In genomic region chr3:56034596-56034995, GRCm38 (mm10) we compare ENCODE assay signal across 20 mouse cellular contexts.
"Had no signal": no experiment of that assay in that cellular context is flagged by ENCODE, and none has a peak within 500 bp of the region (broad histone marks: within the 10 kb centered on the region; RNA-seq: fewer than 3 reads in every experiment).

No protein-coding gene starts in this region.

- H3K9ac ChIP-seq: liver, embryonic 15.5 days; liver, postnatal 0 days; lung, embryonic 15.5 days; neural tube, embryonic 12.5 days had no signal

- H3K27ac ChIP-seq: liver, embryonic 15.5 days; lung, embryonic 15.5 days; macrophage; neural tube, embryonic 12.5 days had no signal

- H3K36me3 ChIP-seq: liver, embryonic 15.5 days; neural tube, embryonic 12.5 days had no signal

- H3K9me3 ChIP-seq: liver, embryonic 15.5 days; lung, embryonic 15.5 days; megakaryocyte, embryonic 14.5 days; neural tube, embryonic 12.5 days had no signal

- H3K4me1 ChIP-seq: liver, embryonic 15.5 days; lung, embryonic 15.5 days; megakaryocyte, embryonic 14.5 days; neural tube, embryonic 12.5 days had no signal

- H3K4me2 ChIP-seq: liver, embryonic 15.5 days; lung, embryonic 15.5 days; midbrain, embryonic 11.5 days; neural tube, embryonic 12.5 days had no signal

- ATAC-seq: liver, postnatal 0 days; lung, postnatal 0 days had no signal

- DNase-seq: liver, postnatal 0 days; lung, adult 2 months; lung, postnatal 14 days; lung, postnatal 36 days; midbrain, embryonic 14.5 days; retina, postnatal 1 day; right cerebral cortex, adult 18-20 months; right cerebral cortex, postnatal 25 days; right cerebral cortex, postnatal 4 days; spleen, adult 18-20 months; thymus, adult 18-20 months; thymus, postnatal 14 days; thymus, postnatal 36 days had no signal

- H3K4me3 ChIP-seq: liver, embryonic 15.5 days; lung, embryonic 15.5 days; megakaryocyte, embryonic 14.5 days; neural tube, embryonic 12.5 days had no signal

- H3K27me3 ChIP-seq: liver, embryonic 15.5 days; lung, embryonic 15.5 days; megakaryocyte, embryonic 14.5 days; neural tube, embryonic 12.5 days had no signal
